Comparison of ENCODE assay signal across 14 mouse cellular contexts in the genomic region with DNA sequence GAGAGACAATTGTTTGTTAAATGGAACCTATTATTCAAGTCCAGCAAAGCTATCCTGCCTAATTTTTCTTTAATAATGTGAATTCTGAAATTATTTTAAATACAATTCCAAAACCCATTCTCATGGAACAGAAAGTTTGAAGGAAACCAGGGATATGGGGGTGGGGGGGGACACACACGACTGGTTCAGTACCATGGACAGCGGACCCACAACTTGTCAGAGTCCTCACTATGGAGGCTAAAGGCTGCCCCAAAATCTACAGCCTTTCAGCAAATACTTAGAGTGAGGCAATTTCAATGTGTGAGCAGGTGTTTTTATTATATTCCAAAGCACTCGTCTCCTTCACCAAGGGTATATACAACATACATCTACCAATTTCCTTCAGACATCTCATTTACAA. TPM values are rescaled to one million over a fixed set of nuclear protein-coding genes. Genes with fewer than 3 reads are reported as not detected.
A peak's percentile ranks its signal among the peaks of the same experiment; 100 is the strongest.
DNase-seq lines count a peak whose midpoint lies in the region; ATAC-seq and TF ChIP-seq lines count a peak whose summit lies in the region.
"Had no signal": no experiment of that assay in that cellular context is flagged by ENCODE, and none has a peak within 500 bp of the region (broad histone marks: within the 10 kb centered on the region; RNA-seq: fewer than 3 reads in every experiment).

No protein-coding gene starts in this region.

- no peaks in the 10 kb centered on the region for H3K36me3 ChIP-seq in kidney, embryonic 16.5 days (ENCODE audit: insufficient read depth, low read length)
- H3K36me3 ChIP-seq in MEL (ENCODE audit: control insufficient read depth in 1 of 2, insufficient read depth in 2 of 2, low read length in 2 of 2): no peaks in the 10 kb centered on the region
- H3K36me3 ChIP-seq: hindbrain, embryonic 12.5 days; limb, embryonic 15.5 days; midbrain, embryonic 12.5 days had no signal

- no peak for TF ChIP-seq EP300 in MEL (IDR thresholded peaks at IDR 0.05; ENCODE audit: low read depth in 1 of 2, low read length in 2 of 2)

- ATAC-seq in CD4-positive, CD25-positive, alpha-beta regulatory T cell, adult 4 months: no peak
- ATAC-seq in kidney, embryonic 16.5 days (ENCODE audit: low FRiP score, low TSS enrichment): no peak
- ATAC-seq: activated CD4-positive, CD25-positive, alpha-beta regulatory T cell, adult 4 months had no signal

- TF ChIP-seq RAD21 in MEL (IDR thresholded peaks at IDR 0.05; ENCODE audit: low read depth, low read length): no peak

- TF ChIP-seq CTCF in MEL (IDR thresholded peaks at IDR 0.05 in 2 of 3, conservative IDR thresholded peaks at IDR 0.05 in 1 of 3; ENCODE audit: control insufficient read depth in 1 of 3, insufficient read depth in 1 of 3, low read depth in 2 of 3, low read length in 3 of 3, poor library complexity in 1 of 3, severe bottlenecking in 1 of 3): no peak

- TF ChIP-seq POLR2A in MEL (IDR thresholded peaks at IDR 0.05; ENCODE audit: control insufficient read depth in 1 of 2, insufficient read depth in 1 of 2, low read depth in 1 of 2, low read length in 2 of 2, poor library complexity in 1 of 2): no peak

- H3K4me1 ChIP-seq in kidney, embryonic 16.5 days (ENCODE audit: insufficient read depth, low read length): peaks cover 23% of the 10 kb centered on the region
- no peaks in the 10 kb centered on the region for H3K4me1 ChIP-seq in MEL (ENCODE audit: control insufficient read depth in 1 of 2, insufficient read depth in 2 of 2, low read length in 2 of 2)

- H3K27me3 ChIP-seq in kidney, embryonic 16.5 days (ENCODE audit: insufficient read depth, low read length): no peaks in the 10 kb centered on the region
- H3K27me3 ChIP-seq in MEL (ENCODE audit: control insufficient read depth in 1 of 2, insufficient read depth in 2 of 2, low read length in 2 of 2): peaks cover 0 to under 1% of the 10 kb centered on the region in 2 experiments; a peak in 2 of 4 replicates
- H3K27me3 ChIP-seq: hindbrain, embryonic 12.5 days; limb, embryonic 15.5 days; midbrain, embryonic 12.5 days had no signal

- H3K79me2 ChIP-seq in MEL (ENCODE audit: control insufficient read depth, insufficient read depth, low read length, poor library complexity): no peaks in the 10 kb centered on the region

- H3K4me3 ChIP-seq in kidney, embryonic 16.5 days (ENCODE audit: low read length): no peak overlapping the region
- no peak overlapping the region for H3K4me3 ChIP-seq in MEL (ENCODE audit: control insufficient read depth in 1 of 2, insufficient read depth in 1 of 2, low read depth in 2 of 2, low read length in 2 of 2)
- H3K4me3 ChIP-seq: hindbrain, embryonic 12.5 days; limb, embryonic 15.5 days; midbrain, embryonic 12.5 days had no signal

- H3K27ac ChIP-seq in kidney, embryonic 16.5 days (ENCODE audit: low read length): no peak overlapping the region
- no peak overlapping the region for H3K27ac ChIP-seq in MEL (ENCODE audit: control insufficient read depth, low read depth, low read length)
- H3K27ac ChIP-seq: hindbrain, embryonic 12.5 days; limb, embryonic 15.5 days; midbrain, embryonic 12.5 days had no signal

- H3K9me3 ChIP-seq in kidney, embryonic 16.5 days (ENCODE audit: low read length): no peaks in the 10 kb centered on the region
- H3K9me3 ChIP-seq in MEL (replicated peaks; ENCODE audit: insufficient read depth, low read length): no peaks in the 10 kb centered on the region
- H3K9me3 ChIP-seq: hindbrain, embryonic 12.5 days; limb, embryonic 15.5 days; midbrain, embryonic 12.5 days had no signal

- no peak overlapping the region for H3K9ac ChIP-seq in kidney, embryonic 16.5 days (replicated peaks; ENCODE audit: low read length)
- no peak overlapping the region for H3K9ac ChIP-seq in MEL (ENCODE audit: control insufficient read depth, low read depth, low read length, poor library complexity, severe bottlenecking)
- H3K9ac ChIP-seq: hindbrain, embryonic 12.5 days; limb, embryonic 15.5 days; midbrain, embryonic 12.5 days had no signal

- WGBS in kidney, embryonic 16.5 days: 53% methylated on average over 3 of the region's 3 CpGs

- H3K4me2 ChIP-seq in kidney, embryonic 16.5 days (replicated peaks; ENCODE audit: low read depth, low read length): no peak overlapping the region
- H3K4me2 ChIP-seq: hindbrain, embryonic 12.5 days; limb, embryonic 15.5 days; midbrain, embryonic 12.5 days had no signal

- DNase-seq in CD4-positive, CD25-positive, alpha-beta regulatory T cell, adult 2 months (ENCODE audit: low read depth, low spot score): peak; percentile 41
- peak; percentile 44 to 54 for DNase-seq in kidney, postnatal 25 days
- peak; percentile 56 for DNase-seq in MEL (ENCODE audit: low read depth, low spot score)
- peak; percentile 48 for DNase-seq in induced T-regulatory cell, adult 2 months (ENCODE audit: low read depth)
- no peak for DNase-seq in cerebellum, adult 18-20 months
- no peak for DNase-seq in B cell, adult 2 months
- DNase-seq: cerebellum, adult 9-11 months; gastrocnemius, postnatal 25 days had no signal

TF ChIP-seq in MEL, 35 proteins besides CTCF, POLR2A, EP300 and RAD21:
- TF ChIP-seq POLR2AphosphoS5 (IDR thresholded peaks at IDR 0.05; ENCODE audit: borderline replicate concordance, low read depth, low read length) (no peak), KAT2A (conservative IDR thresholded peaks at IDR 0.05; ENCODE audit: low read depth, low read length) (no peak), MAFK (IDR thresholded peaks at IDR 0.05; ENCODE audit: borderline replicate concordance, low read depth, low read length) (no peak), POLR2AphosphoS2 (IDR thresholded peaks at IDR 0.05; ENCODE audit: low read length) (no peak), SIN3A (IDR thresholded peaks at IDR 0.05; ENCODE audit: low read length) (no peak), NELFE (IDR thresholded peaks at IDR 0.05; ENCODE audit: low read depth, low read length) (no peak), MAZ (IDR thresholded peaks at IDR 0.05; ENCODE audit: low read depth, low read length) (no peak), SMC3 (IDR thresholded peaks at IDR 0.05; ENCODE audit: low read depth, low read length) (no peak), UBTF (IDR thresholded peaks at IDR 0.05; ENCODE audit: borderline replicate concordance, insufficient read depth, low read depth, low read length) (no peak), BHLHE40 (IDR thresholded peaks at IDR 0.05; ENCODE audit: borderline replicate concordance, low read depth, low read length) (no peak), CHD2 (IDR thresholded peaks at IDR 0.05; ENCODE audit: low read length) (no peak), JUND (IDR thresholded peaks at IDR 0.05; ENCODE audit: low read depth, low read length) (no peak)

RNA-seq across cellular contexts. Expression of a gene that starts 3.5 kb away (rescaled TPM):
- polyA plus RNA-seq in CD4-positive, CD25-positive, alpha-beta regulatory T cell, adult 4 months (2017; shearing (Covaris generic)): 10 to 100 TPM in 1 of 2 experiments, 1 to 10 TPM in 1; 5.3 to 12.6 TPM
- polyA plus RNA-seq in kidney, embryonic 16.5 days (2015; fragmentation: Nextera tagmentation; extraction: Ambion mirVana): 53.2 and 54.4 TPM in 2 replicates
- 1.1 and 1.2 TPM in 2 replicates for total RNA-seq in MEL (2012; rRNA removed)
- 1 to 10 TPM in 1 of 2 experiments, not detected in 1; 3.3 TPM for polyA plus RNA-seq in MEL (2012; ENCODE audit: insufficient read depth in 1 of 2, insufficient read length in 2 of 2, low read depth in 1 of 2, low replicate concordance in 2 of 2, missing spikeins in 1 of 2)

Comparison
In these comparisons a context has a peak if more than half of its experiments do, and no peak if none do; other contexts are left out.
1. DNase-seq: peak in CD4-positive, CD25-positive, alpha-beta regulatory T cell, adult 2 months (single experiment), kidney, postnatal 25 days (2 of 2), MEL (single experiment) and induced T-regulatory cell, adult 2 months (single experiment); none in cerebellum, adult 18-20 months (0 of 2) and B cell, adult 2 months (0 of 2).